Mouse (Mus musculus): ENCODE data around the gene Pde6c. TPM values are rescaled to one million over a fixed set of nuclear protein-coding genes. Genes with fewer than 3 reads are reported as not detected.

Gene Pde6c
- polyA plus RNA-seq (2017; shearing (Covaris generic)): not detected

DNA sequence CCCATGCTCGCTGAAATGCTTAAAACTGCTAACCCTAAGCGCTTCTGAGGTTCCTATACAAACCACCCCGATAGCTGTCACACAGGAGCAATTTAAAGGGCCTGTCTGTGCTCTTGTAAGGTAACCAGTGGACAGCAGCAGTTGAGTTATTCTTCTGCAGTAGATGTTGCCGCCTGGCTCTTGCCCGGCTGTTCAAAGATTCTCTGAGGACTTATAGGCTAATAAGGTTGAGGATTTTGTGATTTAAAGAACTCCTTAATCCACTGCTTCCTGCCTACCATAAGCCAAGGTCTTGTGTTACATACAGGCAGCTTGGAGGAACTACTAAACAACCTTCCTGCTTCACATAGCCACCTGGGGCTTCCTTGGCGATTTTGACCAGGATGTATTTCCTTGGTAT lies at the start of gene Pde6c:
Pde6c (plus strand) TSS at position 301 of the 400 bp plus-strand sequence.

GRCm38 (mm10) chr19:38096858-38097758 lies 35.5 kb upstream of the Pde6c start, which contains the start of gene Ffar4:
TSS of gene Ffar4 (plus strand) at chr19:38097071.

GRCm38 (mm10) chr19:38125219-38125610 lies 7.4 kb upstream of the Pde6c start, which contains the start of gene Rbp4:
TSS of gene Rbp4 (minus strand) at chr19:38125281.

GRCm38 (mm10) chr19:38223905-38224684 lies 91.5 kb downstream of the Pde6c start, which contains the start of gene Fra10ac1:
TSS of gene Fra10ac1 (minus strand) at chr19:38224156.

Other genes with a start within 250 kb of the Pde6c start
- not detected for gene Myof, start 89.2 kb upstream of the Pde6c start, polyA plus RNA-seq (2017; shearing (Covaris generic))
- gene Cep55, start 77.8 kb upstream of the Pde6c start, polyA plus RNA-seq (2017; shearing (Covaris generic)): 0.67 TPM
- gene Ffar4, start 35.7 kb upstream of the Pde6c start, polyA plus RNA-seq (2017; shearing (Covaris generic)): not detected
- not detected for gene Rbp4, start 7.5 kb upstream of the Pde6c start, polyA plus RNA-seq (2017; shearing (Covaris generic))
- 21.9 TPM for gene Fra10ac1, start 91.4 kb downstream of the Pde6c start, polyA plus RNA-seq (2017; shearing (Covaris generic))
- not detected for gene Lgi1, start 131.8 kb downstream of the Pde6c start, polyA plus RNA-seq (2017; shearing (Covaris generic))